Mouse (Mus musculus): ENCODE results near the gene Igsf8.

GRCm38 (mm10) chr1:172368768-172369418, 107.5 kb downstream of the Igsf8 start:
- peak; percentile 69; the same call in 1 of the 2 replicates for TF ChIP-seq CTCF (IDR thresholded peaks at IDR 0.05; ENCODE audit: extremely low read depth, insufficient read length, insufficient replicate concordance, low read depth, low read length)
- no peak for TF ChIP-seq POLR2A (IDR thresholded peaks at IDR 0.05; ENCODE audit: low read depth, low read length)
